Mouse (Mus musculus) heart, embryonic 13.5 days (tissue): ENCODE results near the gene Fbxo31. TPM values are rescaled to one million over a fixed set of nuclear protein-coding genes. Genes with fewer than 3 reads are reported as not detected.
A peak's percentile ranks its signal among the peaks of the same experiment; 100 is the strongest.

Source experiments
- ATAC-seq: fragments of 200-750 bp; cut with Nextera tagmentation; 2 replicates; pipeline ENCODE4 v1.8.0; 2017; ENCODE audit warnings: moderate TSS enrichment; ENCODE audit not compliant: insufficient number of reproducible peaks, low FRiP score, low TSS enrichment; ENCODE audit errors: extremely low read depth
- H3K27ac ChIP-seq: fragments of 300-500 bp; sonication (generic); replicated peaks from 2 replicates; pipeline ENCODE4 v1.5.1; 2015; ENCODE audit warnings: moderate library complexity, mild to moderate bottlenecking, inconsistent platforms
- H3K27me3 ChIP-seq: fragments of 300-500 bp; sonication (generic); replicated peaks from 2 replicates; pipeline ENCODE4 v1.6.1; 2015; ENCODE audit warnings: mild to moderate bottlenecking, inconsistent platforms
- H3K36me3 ChIP-seq: fragments of 300-500 bp; sonication (generic); 2 replicates; pipeline ENCODE4 v1.6.1; 2015; ENCODE audit warnings: mild to moderate bottlenecking, inconsistent platforms
- H3K4me1 ChIP-seq: fragments of 300-500 bp; sonication (generic); 2 replicates; pipeline ENCODE4 v1.6.1; 2015; ENCODE audit warnings: inconsistent platforms
- H3K4me2 ChIP-seq: fragments of 300-500 bp; sonication (generic); 2 replicates; pipeline ENCODE4 v1.6.1; 2015; ENCODE audit warnings: inconsistent platforms, mild to moderate bottlenecking, moderate library complexity
- H3K4me3 ChIP-seq: fragments of 300-500 bp; sonication (generic); 2 replicates; pipeline ENCODE4 v1.5.1; 2015; ENCODE audit warnings: moderate library complexity, mild to moderate bottlenecking, inconsistent platforms
- H3K9ac ChIP-seq: fragments of 300-500 bp; sonication (generic); 2 replicates; pipeline ENCODE4 v1.6.1; 2015; ENCODE audit warnings: inconsistent platforms, mild to moderate bottlenecking, moderate library complexity
- H3K9me3 ChIP-seq: fragments of 300-500 bp; sonication (generic); 2 replicates; pipeline ENCODE4 v1.6.1; 2016; ENCODE audit warnings: inconsistent platforms
- WGBS: fragments of 180-500 bp; shearing (Covaris S2); methylation state at CpG from one replicate; pipeline ENCODE4 v1.1.7; 2015; ENCODE audit warnings: mixed read lengths; 5-methylcytosine and 5-hydroxymethylcytosine counted together
- polyA plus RNA-seq: library from polyadenylated mRNA; unstranded; fragments of >200 nt; fragmentation: Nextera tagmentation; extraction: Ambion mirVana; gene quantifications from 2 replicates; pipeline ENCODE4 v1.2.1, GENCODE M21; 2015

Gene Fbxo31
- polyA plus RNA-seq, 1 experiment from 2014 or later: 7.8 TPM

- no peaks in the 10 kb centered on the region for H3K9me3 ChIP-seq
- H3K27ac ChIP-seq: no peak overlapping the region
- no peak overlapping the region for H3K4me3 ChIP-seq
- no peak overlapping the region for H3K4me2 ChIP-seq
- ATAC-seq: no peak
- H3K27me3 ChIP-seq: no peaks in the 10 kb centered on the region
- 77% methylated on average over 6 of the region's 6 CpGs for WGBS
- H3K4me1 ChIP-seq: peaks cover 26% of the 10 kb centered on the region
- no peak overlapping the region for H3K9ac ChIP-seq
- H3K36me3 ChIP-seq: peaks cover 39% of the 10 kb centered on the region
Observed at GRCm38 (mm10) chr8:121563701-121564100, 14.9 kb downstream of the Fbxo31 start.

- WGBS: 37% methylated on average over 9 of the region's 9 CpGs
- Histone ChIP-seq H3K4me1 (peaks cover 21% of the 10 kb centered on the region), H3K9me3 (no peaks in the 10 kb centered on the region), H3K36me3 (peaks cover 46% of the 10 kb centered on the region), H3K27ac (peak overlapping the region; percentile 58), H3K27me3 (no peaks in the 10 kb centered on the region), H3K4me2 (peak overlapping the region; percentile 3; the same call in 1 of the 2 replicates), H3K9ac (peak overlapping the region; percentile 15; the same call in 1 of the 2 replicates), H3K4me3 (no peak overlapping the region)
- peak; percentile 28; the same call in 1 of the 2 replicates for ATAC-seq
Observed at GRCm38 (mm10) chr8:121562941-121563351, 15.7 kb downstream of the Fbxo31 start.

GRCm38 (mm10) chr8:121561636-121562345, 16.8 kb downstream of the Fbxo31 start:
- Histone ChIP-seq H3K4me2 (no peak overlapping the region), H3K4me1 (peaks cover 19% of the 10 kb centered on the region), H3K9ac (no peak overlapping the region), H3K27me3 (no peaks in the 10 kb centered on the region), H3K27ac (no peak overlapping the region), H3K9me3 (no peaks in the 10 kb centered on the region), H3K36me3 (peaks cover 51% of the 10 kb centered on the region), H3K4me3 (no peak overlapping the region)
- ATAC-seq: no peak
- 84% methylated on average over 16 of the region's 16 CpGs for WGBS

- H3K9me3 ChIP-seq: no peaks in the 10 kb centered on the region
- H3K36me3 ChIP-seq: peaks cover 49% of the 10 kb centered on the region
- H3K27me3 ChIP-seq: no peaks in the 10 kb centered on the region
- peaks cover 19% of the 10 kb centered on the region for H3K4me1 ChIP-seq
- H3K27ac ChIP-seq: no peak overlapping the region
- 89% methylated on average over 7 of the region's 7 CpGs for WGBS
- no peak overlapping the region for H3K4me2 ChIP-seq
- no peak overlapping the region for H3K4me3 ChIP-seq
- H3K9ac ChIP-seq: no peak overlapping the region
- no peak for ATAC-seq
Observed at GRCm38 (mm10) chr8:121560432-121561100, 18.0 kb downstream of the Fbxo31 start.

- no peak overlapping the region for H3K27ac ChIP-seq
- no peaks in the 10 kb centered on the region for H3K27me3 ChIP-seq
- no peak for ATAC-seq
- WGBS: 89% methylated on average over 12 of the region's 12 CpGs
- H3K4me1 ChIP-seq: peaks cover 19% of the 10 kb centered on the region
- H3K36me3 ChIP-seq: peaks cover 52% of the 10 kb centered on the region
- no peak overlapping the region for H3K9ac ChIP-seq
- no peak overlapping the region for H3K4me2 ChIP-seq
- no peak overlapping the region for H3K4me3 ChIP-seq
- H3K9me3 ChIP-seq: no peaks in the 10 kb centered on the region
Observed at GRCm38 (mm10) chr8:121559801-121560200, 18.8 kb downstream of the Fbxo31 start.

GRCm38 (mm10) chr8:121558538-121558937, 20.1 kb downstream of the Fbxo31 start:
- peaks cover 55% of the 10 kb centered on the region for H3K36me3 ChIP-seq
- H3K27me3 ChIP-seq: no peaks in the 10 kb centered on the region
- no peak overlapping the region for H3K4me2 ChIP-seq
- WGBS: 85% methylated on average over 16 of the region's 16 CpGs
- H3K27ac ChIP-seq: no peak overlapping the region
- ATAC-seq: no peak
- no peaks in the 10 kb centered on the region for H3K9me3 ChIP-seq
- no peak overlapping the region for H3K9ac ChIP-seq
- H3K4me3 ChIP-seq: no peak overlapping the region
- peaks cover 15% of the 10 kb centered on the region for H3K4me1 ChIP-seq

GRCm38 (mm10) chr8:121557746-121558145, 20.9 kb downstream of the Fbxo31 start:
- H3K4me2 ChIP-seq: no peak overlapping the region
- H3K4me3 ChIP-seq: no peak overlapping the region
- H3K9ac ChIP-seq: no peak overlapping the region
- peaks cover 7% of the 10 kb centered on the region for H3K4me1 ChIP-seq
- no peaks in the 10 kb centered on the region for H3K27me3 ChIP-seq
- H3K9me3 ChIP-seq: no peaks in the 10 kb centered on the region
- 83% methylated on average over 11 of the region's 11 CpGs for WGBS
- ATAC-seq: no peak
- H3K27ac ChIP-seq: no peak overlapping the region
- peaks cover 63% of the 10 kb centered on the region for H3K36me3 ChIP-seq

GRCm38 (mm10) chr8:121553831-121554475, 24.7 kb downstream of the Fbxo31 start:
- no peak overlapping the region for H3K27ac ChIP-seq
- H3K4me2 ChIP-seq: no peak overlapping the region
- peaks cover 18% of the 10 kb centered on the region for H3K4me1 ChIP-seq
- no peak overlapping the region for H3K9ac ChIP-seq
- WGBS: 95% methylated on average over 32 of the region's 32 CpGs
- H3K36me3 ChIP-seq: peaks cover 78% of the 10 kb centered on the region
- H3K4me3 ChIP-seq: no peak overlapping the region
- H3K27me3 ChIP-seq: no peaks in the 10 kb centered on the region
- no peak for ATAC-seq
- no peaks in the 10 kb centered on the region for H3K9me3 ChIP-seq

- H3K9ac ChIP-seq: no peak overlapping the region
- WGBS: 88% methylated on average over 9 of the region's 9 CpGs
- no peak overlapping the region for H3K4me2 ChIP-seq
- H3K27me3 ChIP-seq: no peaks in the 10 kb centered on the region
- H3K4me1 ChIP-seq: peaks cover 18% of the 10 kb centered on the region
- H3K36me3 ChIP-seq: peaks cover 63% of the 10 kb centered on the region
- no peak overlapping the region for H3K27ac ChIP-seq
- H3K4me3 ChIP-seq: no peak overlapping the region
- ATAC-seq: no peak
- no peaks in the 10 kb centered on the region for H3K9me3 ChIP-seq
Observed at GRCm38 (mm10) chr8:121552506-121552905, 26.1 kb downstream of the Fbxo31 start.

- H3K36me3 ChIP-seq: peaks cover 62% of the 10 kb centered on the region
- no peak for ATAC-seq
Observed at GRCm38 (mm10) chr8:121551065-121551985, 27.3 kb downstream of the Fbxo31 start.

GRCm38 (mm10) chr8:121550056-121550455, 28.6 kb downstream of the Fbxo31 start:
- Histone ChIP-seq H3K9ac (no peak overlapping the region), H3K9me3 (no peaks in the 10 kb centered on the region), H3K27ac (no peak overlapping the region), H3K36me3 (peaks cover 52% of the 10 kb centered on the region), H3K4me1 (peaks cover 18% of the 10 kb centered on the region), H3K4me3 (no peak overlapping the region), H3K4me2 (no peak overlapping the region), H3K27me3 (peaks cover 12% of the 10 kb centered on the region)
- WGBS: 77% methylated on average over 6 of the region's 6 CpGs
- ATAC-seq: no peak

More at GRCm38 (mm10) chr8:121551065-121551985, 27.3 kb downstream of the Fbxo31 start:
- Histone ChIP-seq H3K9ac (no peak overlapping the region), H3K4me3 (no peak overlapping the region), H3K27me3 (no peaks in the 10 kb centered on the region; the same call in 1 of the 2 replicates), H3K9me3 (no peaks in the 10 kb centered on the region), H3K4me1 (peaks cover 18% of the 10 kb centered on the region), H3K4me2 (no peak overlapping the region), H3K27ac (no peak overlapping the region)
- 53% methylated on average over 24 of the region's 24 CpGs for WGBS
